Mouse (Mus musculus) kidney, adult 2 months (tissue): Measurements from ENCODE around the gene Sos1. TPM values are rescaled to one million over a fixed set of nuclear protein-coding genes. Genes with fewer than 3 reads are reported as not detected.

ENCODE experiments used
- DNase-seq: peaks from one replicate; pipeline ENCODE4 v3.0.0; 2021
- H3K27ac ChIP-seq: fragments of 200-500 bp; 2 replicates; pipeline ENCODE4 v1.5.1; 2012; ENCODE audit warnings: low read depth, low read length, control low read depth, inconsistent platforms; ENCODE audit not compliant: insufficient read depth
- H3K27me3 ChIP-seq: fragments of 200-500 bp; replicated peaks from 2 replicates; pipeline ENCODE4 v1.6.1; 2012; ENCODE audit warnings: mild to moderate bottlenecking, moderate library complexity, low read length, inconsistent platforms; ENCODE audit not compliant: control insufficient read depth, insufficient read depth
- H3K36me3 ChIP-seq: fragments of 200-500 bp; 2 replicates; pipeline ENCODE4 v1.6.1; 2012; ENCODE audit warnings: mild to moderate bottlenecking, moderate library complexity, low read length, inconsistent platforms; ENCODE audit not compliant: control insufficient read depth, insufficient read depth
- H3K4me1 ChIP-seq: fragments of 200-500 bp; 2 replicates; pipeline ENCODE4 v1.6.1; 2011; ENCODE audit warnings: low read length; ENCODE audit not compliant: control insufficient read depth, insufficient read depth
- H3K4me3 ChIP-seq: fragments of 200-500 bp; 2 replicates; pipeline ENCODE4 v1.5.1; 2011; ENCODE audit warnings: mild to moderate bottlenecking, low read depth, low read length, control low read depth; ENCODE audit not compliant: insufficient read depth
- CTCF ChIP-seq: fragments of 200-500 bp; conservative IDR thresholded peaks from 2 replicates; pipeline ENCODE4 v1.5.1; 2011; ENCODE audit warnings: low read depth, mild to moderate bottlenecking, control low read depth, low read length, moderate library complexity, mixed read lengths; ENCODE audit not compliant: insufficient read depth, insufficient read length
- POLR2A ChIP-seq: fragments of 200-500 bp; IDR thresholded peaks from one replicate; pipeline ENCODE4 v1.6.1; 2011; ENCODE audit warnings: low read depth, low read length, control low read depth
- WGBS: fragments of 180-500 bp; shearing (Covaris S2); methylation state at CpG from one replicate; pipeline ENCODE4 v1.1.7; 2018; 5-methylcytosine and 5-hydroxymethylcytosine counted together
- polyA plus RNA-seq: library from polyadenylated mRNA; depleted of rRNA; stranded (reverse); fragments of >200 nt; gene quantifications from 2 replicates; pipeline ENCODE4 v1.2.3, GENCODE M21; 2012

Sos1 gene
- polyA plus RNA-seq, 1 experiment = 4.9 TPM

- no peaks in the 10 kb centered on the region for H3K4me1 ChIP-seq
- DNase-seq = no peak
- no peak overlapping the region for H3K27ac ChIP-seq
- no peaks in the 10 kb centered on the region for H3K27me3 ChIP-seq
- TF ChIP-seq POLR2A (no peak), CTCF (no peak)
- H3K36me3 ChIP-seq = peaks cover 5% of the 10 kb centered on the region
- 63% methylated on average over 7 of the region's 7 CpGs for WGBS
- no peak overlapping the region for H3K4me3 ChIP-seq
These were observed 34.8 kb downstream of the Sos1 start for GRCm38 (mm10) chr17:80445433-80445832.

GRCm38 (mm10) chr17:80435680-80436079, 44.6 kb downstream of the Sos1 start:
- H3K4me3 ChIP-seq = no peak overlapping the region
- no peaks in the 10 kb centered on the region; the same call in 1 of the 2 replicates for H3K4me1 ChIP-seq
- DNase-seq = no peak
- H3K27ac ChIP-seq = no peak overlapping the region
- no peaks in the 10 kb centered on the region for H3K27me3 ChIP-seq
- peaks cover 6% of the 10 kb centered on the region for H3K36me3 ChIP-seq
- WGBS = 72% methylated on average over 5 of the region's 5 CpGs
- TF ChIP-seq POLR2A (no peak), CTCF (no peak)

DNA sequence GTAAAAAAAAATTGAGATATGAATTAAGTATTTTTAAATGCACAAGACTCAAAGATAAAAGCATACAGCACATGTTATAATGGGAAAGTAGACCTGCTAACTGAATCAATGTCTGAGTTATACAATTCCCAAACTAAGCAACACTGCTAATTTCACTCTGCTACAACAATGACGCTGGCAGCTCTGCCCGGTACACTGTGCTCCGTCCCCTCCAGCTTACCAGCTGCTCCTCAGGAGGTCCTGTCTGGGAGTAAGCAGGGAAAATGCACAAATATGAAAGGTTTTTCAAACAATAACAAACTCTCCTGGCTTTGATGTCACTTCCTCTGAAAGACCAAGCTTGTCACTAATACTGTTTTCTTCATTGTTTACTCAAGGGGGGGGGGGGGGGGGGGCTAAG, 45.8 kb downstream of the Sos1 start:
- Histone ChIP-seq H3K27me3 (no peaks in the 10 kb centered on the region), H3K4me3 (peak overlapping the region; percentile 2; the same call in 1 of the 2 replicates), H3K4me1 (no peaks in the 10 kb centered on the region; the same call in 1 of the 2 replicates), H3K36me3 (peaks cover 4% of the 10 kb centered on the region; the same call in 1 of the 2 replicates), H3K27ac (no peak overlapping the region)
- peak; percentile 16 for DNase-seq
- 73% methylated on average over 3 of the region's 3 CpGs for WGBS
- TF ChIP-seq POLR2A = no peak
- TF ChIP-seq CTCF = no peak

GRCm38 (mm10) chr17:80431997-80432396, 48.3 kb downstream of the Sos1 start:
- Histone ChIP-seq H3K27ac (no peak overlapping the region; the same call in 1 of the 2 replicates), H3K27me3 (no peaks in the 10 kb centered on the region), H3K4me1 (no peaks in the 10 kb centered on the region; the same call in 1 of the 2 replicates), H3K36me3 (peaks cover 1% of the 10 kb centered on the region; the same call in 1 of the 2 replicates), H3K4me3 (no peak overlapping the region)
- DNase-seq = peak; percentile 17
- 78% methylated on average over 9 of the region's 9 CpGs for WGBS
- TF ChIP-seq CTCF (no peak), POLR2A (no peak)

DNA sequence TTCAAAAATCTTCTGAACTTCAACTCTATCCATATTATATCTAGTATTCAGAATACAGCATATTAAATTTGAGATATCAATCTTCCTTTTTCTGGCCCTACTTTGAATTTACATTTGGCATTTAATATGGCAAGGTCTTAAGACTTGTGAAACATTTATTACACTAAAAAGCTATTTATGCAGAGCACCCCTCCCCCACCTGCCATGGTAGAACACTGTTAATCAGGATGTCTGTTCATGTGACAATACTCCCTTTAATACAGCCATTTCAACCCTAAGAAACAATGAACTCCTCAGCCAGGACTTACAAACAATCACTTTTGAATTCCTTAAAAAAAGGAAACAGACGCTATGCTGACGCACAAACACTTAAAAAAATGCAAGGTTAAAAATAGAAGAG, 52.3 kb downstream of the Sos1 start:
- DNase-seq = peak; percentile 45
- Histone ChIP-seq H3K36me3 (no peaks in the 10 kb centered on the region), H3K27ac (no peak overlapping the region; the same call in 1 of the 2 replicates), H3K27me3 (no peaks in the 10 kb centered on the region), H3K4me1 (no peaks in the 10 kb centered on the region), H3K4me3 (no peak overlapping the region)
- TF ChIP-seq CTCF (no peak), POLR2A (no peak)
- 69% methylated on average over 2 of the region's 2 CpGs for WGBS

GRCm38 (mm10) chr17:80426901-80427300, 53.4 kb downstream of the Sos1 start:
- no peak for TF ChIP-seq POLR2A
- TF ChIP-seq CTCF = no peak
- Histone ChIP-seq H3K4me3 (no peak overlapping the region), H3K27ac (peak overlapping the region; percentile 67), H3K27me3 (no peaks in the 10 kb centered on the region), H3K36me3 (peaks cover 4% of the 10 kb centered on the region; the same call in 1 of the 2 replicates), H3K4me1 (no peaks in the 10 kb centered on the region)
- 54% methylated on average over 5 of the region's 5 CpGs for WGBS
- peak; percentile 39 for DNase-seq

- H3K27ac ChIP-seq = no peak overlapping the region
- H3K36me3 ChIP-seq = peaks cover 4% of the 10 kb centered on the region; the same call in 1 of the 2 replicates
- H3K27me3 ChIP-seq = no peaks in the 10 kb centered on the region
- H3K4me1 ChIP-seq = no peaks in the 10 kb centered on the region
- no peak for DNase-seq
- 84% methylated on average over 7 of the region's 7 CpGs for WGBS
- TF ChIP-seq CTCF = no peak
- TF ChIP-seq POLR2A = no peak
- H3K4me3 ChIP-seq = no peak overlapping the region
These were observed 54.1 kb downstream of the Sos1 start for GRCm38 (mm10) chr17:80426171-80426570.
